Mouse (Mus musculus) limb, embryonic 14.5 days (tissue): ENCODE measurements around the gene Nptn. TPM values are rescaled to one million over a fixed set of nuclear protein-coding genes. Genes with fewer than 3 reads are reported as not detected.

Source experiments
- ATAC-seq: fragments of 200-750 bp; cut with Nextera tagmentation; 2 replicates; pipeline ENCODE4 v1.8.0; 2017; ENCODE audit warnings: low read depth, moderate number of reproducible peaks, moderate TSS enrichment; ENCODE audit not compliant: low FRiP score
- DNase-seq: peaks from one replicate; pipeline ENCODE4 v3.0.0-alpha.2; 2015; ENCODE audit warnings: low spot score
- H3K27ac ChIP-seq: fragments of 300-500 bp; sonication (generic); replicated peaks from 2 replicates; pipeline ENCODE4 v1.5.1; 2014; ENCODE audit warnings: low read depth, mild to moderate bottlenecking, low read length, moderate library complexity, mixed read lengths
- H3K27me3 ChIP-seq: fragments of 300-500 bp; sonication (generic); 2 replicates; pipeline ENCODE4 v1.6.1; 2014; ENCODE audit warnings: low read length, mixed read lengths; ENCODE audit not compliant: control insufficient read depth, insufficient read depth
- H3K36me3 ChIP-seq: fragments of 300-500 bp; sonication (generic); 2 replicates; pipeline ENCODE4 v1.6.1; 2014; ENCODE audit warnings: mild to moderate bottlenecking, low read length, moderate library complexity, mixed read lengths; ENCODE audit not compliant: control insufficient read depth, insufficient read depth
- H3K4me1 ChIP-seq: fragments of 300-500 bp; sonication (generic); 2 replicates; pipeline ENCODE4 v1.6.1; 2014; ENCODE audit warnings: antibody characterized with exemption, low read length, mixed read lengths; ENCODE audit not compliant: control insufficient read depth, insufficient read depth
- H3K4me2 ChIP-seq: fragments of 300-500 bp; sonication (generic); replicated peaks from 2 replicates; pipeline ENCODE4 v1.6.1; 2014; ENCODE audit warnings: low read depth, mild to moderate bottlenecking, low read length, moderate library complexity; ENCODE audit not compliant: severe bottlenecking
- H3K4me3 ChIP-seq: fragments of 300-500 bp; sonication (generic); replicated peaks from 2 replicates; pipeline ENCODE4 v1.5.1; 2014; ENCODE audit warnings: low read length
- H3K9ac ChIP-seq: fragments of 300-500 bp; sonication (generic); 2 replicates; pipeline ENCODE4 v1.6.1; 2014; ENCODE audit warnings: mild to moderate bottlenecking, low read depth, low read length, moderate library complexity; ENCODE audit not compliant: severe bottlenecking
- H3K9me3 ChIP-seq: fragments of 300-500 bp; sonication (generic); 2 replicates; pipeline ENCODE4 v1.6.1; 2016; ENCODE audit warnings: low read length; ENCODE audit not compliant: control insufficient read depth
- POLR2A ChIP-seq: fragments of 200-500 bp; IDR thresholded peaks from 2 replicates; pipeline ENCODE4 v1.8.0; 2012; ENCODE audit warnings: inconsistent platforms, mild to moderate bottlenecking, moderate library complexity, borderline replicate concordance; ENCODE audit not compliant: insufficient read depth, insufficient read length; ENCODE audit errors: extremely low read depth
- WGBS: fragments of 180-500 bp; shearing (Covaris S2); extraction: QIAGEN DNeasy Blood & Tissue Kit; methylation state at CpG from one replicate; pipeline ENCODE4 v1.1.7; 2014; 5-methylcytosine and 5-hydroxymethylcytosine counted together
- polyA plus RNA-seq, 2 experiments: library from polyadenylated mRNA; depleted of rRNA in 1 of 2; stranded (reverse) in 1 of 2; unstranded in 1 of 2; fragments of >200 nt; fragmentation: Nextera tagmentation in 1 of 2; extraction: Ambion mirVana in 1 of 2; gene quantifications; 2 replicates each; pipeline versions ENCODE4 v1.2.1 to v1.2.3; 2012 to 2014

Nptn gene
- polyA plus RNA-seq, 2 experiments, result 135 to 335 TPM

GRCm38 (mm10) chr9:58656824-58657223, 74.8 kb downstream of the Nptn start:
- Histone ChIP-seq H3K9ac (no peak overlapping the region), H3K27ac (no peak overlapping the region), H3K9me3 (no peaks in the 10 kb centered on the region), H3K4me3 (no peak overlapping the region), H3K4me1 (no peaks in the 10 kb centered on the region), H3K36me3 (peaks cover 31% of the 10 kb centered on the region), H3K4me2 (no peak overlapping the region), H3K27me3 (no peaks in the 10 kb centered on the region)
- WGBS, result 92% methylated on average over 2 of the region's 2 CpGs
- ATAC-seq (no peak), DNase-seq (no peak)
- no peak for TF ChIP-seq POLR2A

GRCm38 (mm10) chr9:58657735-58658512, 75.9 kb downstream of the Nptn start:
- no peak for TF ChIP-seq POLR2A
- H3K9me3 ChIP-seq, result no peaks in the 10 kb centered on the region

GRCm38 (mm10) chr9:58658596-58659309, 76.7 kb downstream of the Nptn start:
- H3K36me3 ChIP-seq, result peaks cover 32% of the 10 kb centered on the region
- no peak overlapping the region for H3K4me3 ChIP-seq
- TF ChIP-seq POLR2A, result no peak
- H3K4me2 ChIP-seq, result no peak overlapping the region
- H3K9me3 ChIP-seq, result no peaks in the 10 kb centered on the region
- DNase-seq, result no peak
- H3K27me3 ChIP-seq, result no peaks in the 10 kb centered on the region
- WGBS, result 87% methylated on average over 4 of the region's 4 CpGs
- ATAC-seq, result no peak
- no peaks in the 10 kb centered on the region for H3K4me1 ChIP-seq
- no peak overlapping the region for H3K27ac ChIP-seq
- no peak overlapping the region for H3K9ac ChIP-seq

More at GRCm38 (mm10) chr9:58657735-58658512, 75.9 kb downstream of the Nptn start:
- DNase-seq, result no peak
- H3K27me3 ChIP-seq, result no peaks in the 10 kb centered on the region
- H3K4me3 ChIP-seq, result no peak overlapping the region
- WGBS, result 82% methylated on average over 5 of the region's 5 CpGs
- H3K9ac ChIP-seq, result no peak overlapping the region
- H3K4me1 ChIP-seq, result no peaks in the 10 kb centered on the region
- H3K27ac ChIP-seq, result no peak overlapping the region
- no peak for ATAC-seq
- H3K36me3 ChIP-seq, result peaks cover 36% of the 10 kb centered on the region
- no peak overlapping the region for H3K4me2 ChIP-seq

GRCm38 (mm10) chr9:58659331-58659730, 77.3 kb downstream of the Nptn start:
- no peaks in the 10 kb centered on the region for H3K4me1 ChIP-seq
- ATAC-seq (no peak), DNase-seq (no peak)
- H3K4me3 ChIP-seq, result no peak overlapping the region
- no peaks in the 10 kb centered on the region for H3K9me3 ChIP-seq
- peaks cover 35% of the 10 kb centered on the region for H3K36me3 ChIP-seq
- no peak overlapping the region for H3K9ac ChIP-seq
- H3K27me3 ChIP-seq, result no peaks in the 10 kb centered on the region
- no peak overlapping the region for H3K27ac ChIP-seq
- WGBS, result 82% methylated on average over 3 of the region's 3 CpGs
- H3K4me2 ChIP-seq, result no peak overlapping the region
- TF ChIP-seq POLR2A, result no peak

- Histone ChIP-seq H3K9ac (no peak overlapping the region), H3K27ac (no peak overlapping the region), H3K27me3 (no peaks in the 10 kb centered on the region), H3K4me3 (no peak overlapping the region), H3K4me1 (no peaks in the 10 kb centered on the region), H3K4me2 (no peak overlapping the region), H3K9me3 (no peaks in the 10 kb centered on the region), H3K36me3 (peaks cover 37% of the 10 kb centered on the region)
- ATAC-seq (no peak), DNase-seq (no peak)
- WGBS, result 89% methylated on average over 9 of the region's 9 CpGs
- TF ChIP-seq POLR2A, result no peak
These were observed 77.9 kb downstream of the Nptn start for GRCm38 (mm10) chr9:58659989-58660388.
